Mouse (Mus musculus): ENCODE data around the gene Ccl9.

- TF ChIP-seq CTCF (IDR thresholded peaks at IDR 0.05) (no peak), POLR2A (IDR thresholded peaks at IDR 0.05; ENCODE audit: insufficient read depth, low read depth, low read length) (no peak), EP300 (IDR thresholded peaks at IDR 0.05; ENCODE audit: insufficient read depth, low read depth, low read length) (no peak)
Observed at GRCm38 (mm10) chr11:83576927-83577555, 1.4 kb downstream of the Ccl9 start.
